In genomic region chr19:7498816-7499215, GRCm38 (mm10) we compare ENCODE assay signal across 24 mouse cellular contexts. TPM values are rescaled to one million over a fixed set of nuclear protein-coding genes. Genes with fewer than 3 reads are reported as not detected.
DNase-seq lines count a peak whose midpoint lies in the region; ATAC-seq and TF ChIP-seq lines count a peak whose summit lies in the region.
"Had no signal": no experiment of that assay in that cellular context is flagged by ENCODE, and none has a peak within 500 bp of the region (broad histone marks: within the 10 kb centered on the region; RNA-seq: fewer than 3 reads in every experiment).

No protein-coding gene starts in this region.

- H3K4me2 ChIP-seq in lung, embryonic 16.5 days (ENCODE audit: low read depth, low read length): no peak overlapping the region
- H3K4me2 ChIP-seq in CH12.LX (ENCODE audit: insufficient read depth, low read depth, poor library complexity, severe bottlenecking): no peak overlapping the region
- H3K4me2 ChIP-seq: heart, embryonic 15.5 days; hindbrain, embryonic 13.5 days; limb, embryonic 13.5 days; liver, embryonic 12.5 days; midbrain, embryonic 12.5 days had no signal

- peak; percentile 17 for DNase-seq in CD4-positive, CD25-positive, alpha-beta regulatory T cell, adult 2 months (ENCODE audit: low read depth, low spot score)
- no peak for DNase-seq in lung, postnatal 4 days
- DNase-seq in CH12.LX (ENCODE audit: extremely low read depth): no peak
- DNase-seq in induced T-regulatory cell, adult 2 months (ENCODE audit: low read depth): peak; percentile 39
- no peak for DNase-seq in kidney, adult 18-20 months
- DNase-seq in layer of hippocampus, postnatal 10 days (ENCODE audit: low spot score in 2 of 2): no peak
- DNase-seq: adrenal gland, adult 2 months; cerebellum, adult 2 months; forebrain, postnatal 0 days; gastrocnemius, postnatal 36 days; heart, postnatal 36 days; kidney, adult 8-10 months; kidney, postnatal 36 days; right cerebral cortex, postnatal 14 days; thymus, adult 2 months had no signal

- no peak overlapping the region for H3K4me3 ChIP-seq in lung, embryonic 16.5 days (ENCODE audit: low read length)
- H3K4me3 ChIP-seq in CH12.LX (replicated peaks in 1 of 3; ENCODE audit: low read depth in 2 of 3, low read length in 2 of 3, poor library complexity in 1 of 3): no peak overlapping the region
- H3K4me3 ChIP-seq: heart, embryonic 15.5 days; hindbrain, embryonic 13.5 days; limb, embryonic 13.5 days; liver, embryonic 12.5 days; midbrain, embryonic 12.5 days had no signal

- no peak for TF ChIP-seq RAD21 in CH12.LX (IDR thresholded peaks at IDR 0.05; ENCODE audit: low read depth, low read length)

- WGBS in lung, embryonic 16.5 days: 66% methylated on average over 2 of the region's 2 CpGs

- no peak for ATAC-seq in CD4-positive, CD25-positive, alpha-beta regulatory T cell, adult 4 months
- no peak for ATAC-seq in lung, embryonic 16.5 days (ENCODE audit: low read depth)
- ATAC-seq: forebrain, postnatal 0 days; inflammation-experienced regulatory T-cells, adult 6 months; liver, embryonic 12.5 days; Patski had no signal

- dilution Hi-C loops in CH12.LX (cut with MboI; ENCODE audit: extremely low pct_ligation_motif_present, extremely low pct_unique_long_range_greater_than_20kb, low sequenced_read_pairs): no loop called here

- no peak overlapping the region for H3K9ac ChIP-seq in lung, embryonic 16.5 days (ENCODE audit: low read length)
- no peak overlapping the region for H3K9ac ChIP-seq in CH12.LX (ENCODE audit: insufficient read depth, low read depth)
- H3K9ac ChIP-seq: forebrain, postnatal 0 days; heart, embryonic 15.5 days; hindbrain, embryonic 13.5 days; limb, embryonic 13.5 days; liver, embryonic 12.5 days; midbrain, embryonic 12.5 days had no signal

- no peak for TF ChIP-seq POLR2A in CH12.LX (IDR thresholded peaks at IDR 0.05; ENCODE audit: low read depth, low read length)

- H3K9me3 ChIP-seq in lung, embryonic 16.5 days (ENCODE audit: control insufficient read depth, low read length): no peaks in the 10 kb centered on the region
- H3K9me3 ChIP-seq in CH12.LX (replicated peaks; ENCODE audit: low read length): no peaks in the 10 kb centered on the region
- H3K9me3 ChIP-seq: heart, embryonic 15.5 days; hindbrain, embryonic 13.5 days; limb, embryonic 13.5 days; liver, embryonic 12.5 days; midbrain, embryonic 12.5 days had no signal

- TF ChIP-seq EP300 in CH12.LX (IDR thresholded peaks at IDR 0.05; ENCODE audit: low read length): 0 out of 2 replicates have a peak, but pooled peaks have one; percentile 21

- H3K79me2 ChIP-seq in CH12.LX (replicated peaks; ENCODE audit: control insufficient read depth, extremely low read depth, insufficient read depth, poor library complexity, severe bottlenecking): peaks cover 10% of the 10 kb centered on the region

- peaks cover 15% of the 10 kb centered on the region for H3K4me1 ChIP-seq in lung, embryonic 16.5 days (replicated peaks; ENCODE audit: control insufficient read depth, insufficient read depth, low read length)
- H3K4me1 ChIP-seq in CH12.LX (ENCODE audit: control insufficient read depth in 1 of 2, insufficient read depth in 2 of 2): peaks cover 0 to 3% of the 10 kb centered on the region in 2 experiments; a peak in 1 of 4 replicates

- H3K27me3 ChIP-seq in lung, embryonic 16.5 days (ENCODE audit: control insufficient read depth, insufficient read depth, low read depth, low read length): no peaks in the 10 kb centered on the region
- H3K27me3 ChIP-seq in CH12.LX (replicated peaks): no peaks in the 10 kb centered on the region
- H3K27me3 ChIP-seq: heart, embryonic 15.5 days; hindbrain, embryonic 13.5 days; limb, embryonic 13.5 days; liver, embryonic 12.5 days; midbrain, embryonic 12.5 days; Patski had no signal

- H3K27ac ChIP-seq in lung, embryonic 16.5 days (ENCODE audit: low read length): 0 out of 2 replicates have a peak overlapping the region, but pooled peaks have one; percentile 4
- H3K27ac ChIP-seq in CH12.LX (ENCODE audit: insufficient read depth, low read depth): no peak overlapping the region
- H3K27ac ChIP-seq: heart, embryonic 15.5 days; hindbrain, embryonic 13.5 days; limb, embryonic 13.5 days; liver, embryonic 12.5 days; midbrain, embryonic 12.5 days had no signal

- no peak for TF ChIP-seq CTCF in CH12.LX (conservative IDR thresholded peaks at IDR 0.05 in 1 of 2, IDR thresholded peaks at IDR 0.05 in 1 of 2; ENCODE audit: low read depth in 2 of 2, low read length in 2 of 2)

- in situ Hi-C loops in CH12.LX (cut with MboI; ENCODE audit: low pct_ligation_motif_present, low pct_unique_long_range_greater_than_20kb, low sequenced_read_pairs): no loop called here

- no peaks in the 10 kb centered on the region for H3K36me3 ChIP-seq in lung, embryonic 16.5 days (ENCODE audit: control insufficient read depth, insufficient read depth, low read length)
- H3K36me3 ChIP-seq in CH12.LX (replicated peaks in 1 of 2; ENCODE audit: control insufficient read depth in 1 of 2, insufficient read depth in 1 of 2, low read length in 1 of 2): peaks cover 0 to 1% of the 10 kb centered on the region in 2 experiments
- H3K36me3 ChIP-seq: heart, embryonic 15.5 days; hindbrain, embryonic 13.5 days; liver, embryonic 12.5 days; midbrain, embryonic 12.5 days had no signal

TF ChIP-seq in CH12.LX, 34 proteins besides CTCF, POLR2A, EP300 and RAD21:
- TF ChIP-seq MAFK (IDR thresholded peaks at IDR 0.05; ENCODE audit: insufficient replicate concordance, low read length): no peak
- no peak for TF ChIP-seq ZC3H11A (IDR thresholded peaks at IDR 0.05; ENCODE audit: low read depth, low read length)
- no peak for TF ChIP-seq NELFE (IDR thresholded peaks at IDR 0.05; ENCODE audit: low read depth, low read length)
- no peak for TF ChIP-seq MXI1 (IDR thresholded peaks at IDR 0.05; ENCODE audit: low read depth, low read length)
- TF ChIP-seq KAT2A (IDR thresholded peaks at IDR 0.05; ENCODE audit: insufficient replicate concordance, low read length): no peak
- no peak for TF ChIP-seq TCF12 (IDR thresholded peaks at IDR 0.05; ENCODE audit: low read depth, low read length)
- no peak for TF ChIP-seq JUN (IDR thresholded peaks at IDR 0.05; ENCODE audit: insufficient read depth, low read depth, low read length)

RNA-seq across cellular contexts. Expression of gene Atl3, which starts 5.0 kb away (rescaled TPM):
- polyA plus RNA-seq in CD4-positive, CD25-positive, alpha-beta regulatory T cell, adult 4 months (2017; shearing (Covaris generic)): 10 to 100 TPM; 20.8 to 22.4 TPM
- polyA plus RNA-seq in lung, embryonic 16.5 days (2015; fragmentation: Nextera tagmentation; extraction: Ambion mirVana): 17.2 and 21.2 TPM in 2 replicates
- total RNA-seq in CH12.LX (2012; rRNA removed) (7.3 and 9.2 TPM in 2 replicates), CH12.LX (2014; rRNA removed) (17.5 and 19.8 TPM in 2 replicates)
- 11.3 and 14.3 TPM in 2 replicates for polyA plus RNA-seq in CH12.LX (2012; ENCODE audit: insufficient read length, low read depth)
- 10 to 100 TPM; 21.8 to 22.4 TPM for total RNA-seq in layer of hippocampus, postnatal 10 days (2021)

RNA-seq across cellular contexts. Expression of gene Rtn3, which starts 15.7 kb away (rescaled TPM):
- polyA plus RNA-seq in CD4-positive, CD25-positive, alpha-beta regulatory T cell, adult 4 months (2017; shearing (Covaris generic)): 10 to 100 TPM; 26.8 to 33.7 TPM
- 123 and 126 TPM in 2 replicates for polyA plus RNA-seq in lung, embryonic 16.5 days (2015; fragmentation: Nextera tagmentation; extraction: Ambion mirVana)
- total RNA-seq in CH12.LX (2012; rRNA removed): 29.0 and 32.7 TPM in 2 replicates
- 33.0 and 39.1 TPM in 2 replicates for total RNA-seq in CH12.LX (2014; rRNA removed)
- 97.5 and 102 TPM in 2 replicates for polyA plus RNA-seq in CH12.LX (2012; ENCODE audit: insufficient read length, low read depth)
- total RNA-seq in layer of hippocampus, postnatal 10 days (2021): 100 to 1,000 TPM; 769 to 828 TPM

RNA-seq across cellular contexts. Expression of gene Pla2g16, which starts 58.4 kb away (rescaled TPM):
- polyA plus RNA-seq in CD4-positive, CD25-positive, alpha-beta regulatory T cell, adult 4 months (2017; shearing (Covaris generic)): 10 to 100 TPM; 77.8 to 93.3 TPM
- 17.1 and 18.0 TPM in 2 replicates for polyA plus RNA-seq in lung, embryonic 16.5 days (2015; fragmentation: Nextera tagmentation; extraction: Ambion mirVana)
- total RNA-seq in CH12.LX (2012; rRNA removed) (19.9 and 28.2 TPM in 2 replicates), CH12.LX (2014; rRNA removed) (17.9 and 19.5 TPM in 2 replicates)
- 12.5 and 15.4 TPM in 2 replicates for polyA plus RNA-seq in CH12.LX (2012; ENCODE audit: insufficient read length, low read depth)
- total RNA-seq in layer of hippocampus, postnatal 10 days (2021): 10 to 100 TPM; 10.1 to 13.5 TPM

Comparison
In these comparisons a context has a peak if more than half of its experiments do, and no peak if none do; other contexts are left out.
1. DNase-seq: peak in CD4-positive, CD25-positive, alpha-beta regulatory T cell, adult 2 months (single experiment) and induced T-regulatory cell, adult 2 months (single experiment); none in lung, postnatal 4 days (0 of 2), CH12.LX (single experiment), kidney, adult 18-20 months (single experiment) and layer of hippocampus, postnatal 10 days (0 of 2).